Mouse (Mus musculus): ENCODE results near the gene Sidt1. TPM values are rescaled to one million over a fixed set of nuclear protein-coding genes. Genes with fewer than 3 reads are reported as not detected.

Gene Sidt1
- polyA plus RNA-seq, 1 experiment from 2014 or later = 0.29 TPM

Other genes starting within 250 kb of the Sidt1 start
- gene Atp6v1a, start 193.5 kb downstream of the Sidt1 start, polyA plus RNA-seq (2016; fragmentation: Nextera tagmentation; extraction: Ambion mirVana) = 40.5 and 42.8 TPM in 2 replicates
- gene Naa50, start 193.4 kb downstream of the Sidt1 start, polyA plus RNA-seq (2016; fragmentation: Nextera tagmentation; extraction: Ambion mirVana) = 133 and 135 TPM in 2 replicates
- gene Usf3, start 159.9 kb downstream of the Sidt1 start, polyA plus RNA-seq (2016; fragmentation: Nextera tagmentation; extraction: Ambion mirVana) = 2.6 TPM in 2 replicates
- 33.9 and 34.5 TPM in 2 replicates for gene Spice1, start 13.9 kb upstream of the Sidt1 start, polyA plus RNA-seq (2016; fragmentation: Nextera tagmentation; extraction: Ambion mirVana)
- gene Cfap44, start 61.6 kb upstream of the Sidt1 start, polyA plus RNA-seq (2016; fragmentation: Nextera tagmentation; extraction: Ambion mirVana) = 0.76 and 0.84 TPM in 2 replicates
- gene Boc, start 225.7 kb upstream of the Sidt1 start, polyA plus RNA-seq (2016; fragmentation: Nextera tagmentation; extraction: Ambion mirVana) = 14.2 and 14.3 TPM in 2 replicates